ENCODE assay signal across 31 mouse cellular contexts in genomic region chr10:77305766-77306165, GRCm38 (mm10). TPM values are rescaled to one million over a fixed set of nuclear protein-coding genes. Genes with fewer than 3 reads are reported as not detected.
DNase-seq lines count a peak whose midpoint lies in the region; ATAC-seq and TF ChIP-seq lines count a peak whose summit lies in the region.
"Had no signal": no experiment of that assay in that cellular context is flagged by ENCODE, and none has a peak within 500 bp of the region (broad histone marks: within the 10 kb centered on the region; RNA-seq: fewer than 3 reads in every experiment).

No protein-coding gene starts in this region.

- H3K4me3 ChIP-seq in forebrain, embryonic 11.5 days (ENCODE audit: low read depth, low read length), result no peak overlapping the region
- no peak overlapping the region for H3K4me3 ChIP-seq in forebrain, embryonic 15.5 days
- no peak overlapping the region for H3K4me3 ChIP-seq in midbrain, embryonic 10.5 days
- no peak overlapping the region for H3K4me3 ChIP-seq in midbrain, embryonic 11.5 days (ENCODE audit: low read depth, low read length)
- no peak overlapping the region for H3K4me3 ChIP-seq in hindbrain, postnatal 0 days (ENCODE audit: low read length)
- no peak overlapping the region for H3K4me3 ChIP-seq in neural tube, embryonic 14.5 days (ENCODE audit: low read depth, low read length)
- H3K4me3 ChIP-seq in lung, adult 2 months (replicated peaks; ENCODE audit: extremely low read depth, low read depth, low read length), result no peak overlapping the region
- H3K4me3 ChIP-seq: erythroblast, embryonic 14.5 days; forebrain, embryonic 12.5 days; heart, embryonic 10.5 days; kidney, embryonic 15.5 days; layer of hippocampus, adult 2 months; liver, embryonic 13.5 days; neural tube, embryonic 12.5 days had no signal

- TF ChIP-seq POLR2A in lung, adult 2 months (IDR thresholded peaks at IDR 0.05; ENCODE audit: borderline replicate concordance, extremely low read depth, low read depth, low read length), result no peak

- DNase-seq in forebrain, embryonic 11.5 days (ENCODE audit: low spot score), result peak; percentile 38
- no peak for DNase-seq in midbrain, embryonic 10.5 days (ENCODE audit: low spot score)
- DNase-seq in midbrain, embryonic 11.5 days (ENCODE audit: low spot score, missing footprints), result no peak
- no peak for DNase-seq in hindbrain, postnatal 0 days (ENCODE audit: low spot score)
- DNase-seq in layer of hippocampus, postnatal 25 days (ENCODE audit: extremely low spot score in 1 of 2, low spot score in 1 of 2), result no peak
- DNase-seq in lung, adult 2 months, result no peak
- DNase-seq: adrenal gland, postnatal 25 days; cerebellum, adult 18-20 months; cerebellum, postnatal 14 days; gastrocnemius, postnatal 10 days; heart, postnatal 36 days; kidney, adult 11 months; kidney, postnatal 36 days; left cerebral cortex, postnatal 4 days; liver, embryonic 13.5 days; lung, adult 18-20 months; lung, postnatal 10 days; retina, postnatal 1 day; right cerebral cortex, postnatal 14 days; thymus, postnatal 4 days had no signal

- ATAC-seq in forebrain, embryonic 11.5 days (replicated peaks; ENCODE audit: low FRiP score), result no peak
- ATAC-seq in forebrain, embryonic 15.5 days (replicated peaks), result no peak
- ATAC-seq in midbrain, embryonic 11.5 days (ENCODE audit: low FRiP score), result no peak
- no peak for ATAC-seq in hindbrain, postnatal 0 days
- ATAC-seq in neural tube, embryonic 14.5 days (ENCODE audit: low read depth), result no peak
- ATAC-seq: inflammation-experienced regulatory T-cells, adult 6 months had no signal

- WGBS in forebrain, embryonic 11.5 days, result 81% methylated on average over 8 of the region's 8 CpGs
- WGBS in forebrain, embryonic 15.5 days, result 79% methylated on average over 8 of the region's 8 CpGs
- WGBS in midbrain, embryonic 10.5 days, result 82% methylated on average over 8 of the region's 8 CpGs
- WGBS in midbrain, embryonic 11.5 days, result 84% methylated on average over 8 of the region's 8 CpGs
- 74% methylated on average over 8 of the region's 8 CpGs for WGBS in hindbrain, postnatal 0 days
- WGBS in neural tube, embryonic 14.5 days, result 85% methylated on average over 8 of the region's 8 CpGs
- 81% methylated on average over 8 of the region's 8 CpGs for WGBS in lung, adult 2 months

- no peaks in the 10 kb centered on the region for H3K9me3 ChIP-seq in forebrain, embryonic 11.5 days (ENCODE audit: control insufficient read depth, low read length)
- H3K9me3 ChIP-seq in forebrain, embryonic 15.5 days, result no peaks in the 10 kb centered on the region
- no peaks in the 10 kb centered on the region for H3K9me3 ChIP-seq in midbrain, embryonic 10.5 days (replicated peaks)
- no peaks in the 10 kb centered on the region for H3K9me3 ChIP-seq in midbrain, embryonic 11.5 days (ENCODE audit: control insufficient read depth, low read length)
- H3K9me3 ChIP-seq in hindbrain, postnatal 0 days (ENCODE audit: low read length), result no peaks in the 10 kb centered on the region
- no peaks in the 10 kb centered on the region for H3K9me3 ChIP-seq in neural tube, embryonic 14.5 days (ENCODE audit: control insufficient read depth, low read length)
- H3K9me3 ChIP-seq: forebrain, embryonic 12.5 days; G1E; heart, embryonic 10.5 days; kidney, embryonic 15.5 days; liver, embryonic 13.5 days; neural tube, embryonic 12.5 days had no signal

- no peaks in the 10 kb centered on the region for H3K4me1 ChIP-seq in forebrain, embryonic 11.5 days (replicated peaks; ENCODE audit: control insufficient read depth, insufficient read depth, low read length)
- H3K4me1 ChIP-seq in forebrain, embryonic 15.5 days, result no peaks in the 10 kb centered on the region
- peaks cover 24% of the 10 kb centered on the region for H3K4me1 ChIP-seq in midbrain, embryonic 10.5 days
- H3K4me1 ChIP-seq in midbrain, embryonic 11.5 days (ENCODE audit: control insufficient read depth, insufficient read depth, low read length), result peaks cover 9% of the 10 kb centered on the region; the same call in 1 of the 2 replicates
- no peaks in the 10 kb centered on the region for H3K4me1 ChIP-seq in hindbrain, postnatal 0 days (ENCODE audit: insufficient read depth, low read length)
- H3K4me1 ChIP-seq in neural tube, embryonic 14.5 days (ENCODE audit: control insufficient read depth, insufficient read depth, low read length), result peaks cover 3% of the 10 kb centered on the region; the same call in 1 of the 2 replicates
- no peaks in the 10 kb centered on the region for H3K4me1 ChIP-seq in lung, adult 2 months (ENCODE audit: control insufficient read depth, insufficient read depth, low read length)
- H3K4me1 ChIP-seq: neural tube, embryonic 12.5 days had no signal

- no peaks in the 10 kb centered on the region for H3K27me3 ChIP-seq in forebrain, embryonic 11.5 days (ENCODE audit: control insufficient read depth, insufficient read depth, low read length)
- no peaks in the 10 kb centered on the region for H3K27me3 ChIP-seq in forebrain, embryonic 15.5 days
- H3K27me3 ChIP-seq in midbrain, embryonic 10.5 days (ENCODE audit: low read depth, poor library complexity, severe bottlenecking), result no peaks in the 10 kb centered on the region
- H3K27me3 ChIP-seq in midbrain, embryonic 11.5 days (ENCODE audit: control insufficient read depth, insufficient read depth, low read length), result no peaks in the 10 kb centered on the region
- no peaks in the 10 kb centered on the region for H3K27me3 ChIP-seq in hindbrain, postnatal 0 days (ENCODE audit: insufficient read depth, low read length)
- no peaks in the 10 kb centered on the region for H3K27me3 ChIP-seq in neural tube, embryonic 14.5 days (ENCODE audit: control insufficient read depth, insufficient read depth, low read length)
- H3K27me3 ChIP-seq: forebrain, embryonic 12.5 days; kidney, embryonic 15.5 days; liver, embryonic 13.5 days; neural tube, embryonic 12.5 days had no signal

- H3K9ac ChIP-seq in forebrain, embryonic 11.5 days (ENCODE audit: low read length), result no peak overlapping the region
- no peak overlapping the region for H3K9ac ChIP-seq in forebrain, embryonic 15.5 days (replicated peaks)
- H3K9ac ChIP-seq in midbrain, embryonic 11.5 days (ENCODE audit: low read length), result no peak overlapping the region
- no peak overlapping the region for H3K9ac ChIP-seq in hindbrain, postnatal 0 days (replicated peaks; ENCODE audit: low read length)
- no peak overlapping the region for H3K9ac ChIP-seq in neural tube, embryonic 14.5 days (replicated peaks; ENCODE audit: low read depth, low read length)
- H3K9ac ChIP-seq: forebrain, embryonic 12.5 days; kidney, embryonic 15.5 days; liver, embryonic 13.5 days; neural tube, embryonic 12.5 days had no signal

- no peak overlapping the region for H3K4me2 ChIP-seq in forebrain, embryonic 11.5 days (ENCODE audit: low read depth, low read length, severe bottlenecking)
- no peak overlapping the region for H3K4me2 ChIP-seq in forebrain, embryonic 15.5 days (replicated peaks)
- no peak overlapping the region for H3K4me2 ChIP-seq in midbrain, embryonic 11.5 days
- H3K4me2 ChIP-seq in hindbrain, postnatal 0 days (ENCODE audit: low read depth, low read length), result no peak overlapping the region
- no peak overlapping the region for H3K4me2 ChIP-seq in neural tube, embryonic 14.5 days (ENCODE audit: low read depth, low read length)
- H3K4me2 ChIP-seq: forebrain, embryonic 12.5 days; kidney, embryonic 15.5 days; liver, embryonic 13.5 days; neural tube, embryonic 12.5 days had no signal

- no peak overlapping the region for H3K27ac ChIP-seq in forebrain, embryonic 11.5 days (ENCODE audit: low read depth, low read length)
- H3K27ac ChIP-seq in forebrain, embryonic 15.5 days (replicated peaks), result no peak overlapping the region
- peak overlapping the region; percentile 42 for H3K27ac ChIP-seq in midbrain, embryonic 10.5 days (replicated peaks)
- no peak overlapping the region for H3K27ac ChIP-seq in midbrain, embryonic 11.5 days (ENCODE audit: low read depth, low read length)
- peak overlapping the region; percentile 36; the same call in 1 of the 2 replicates for H3K27ac ChIP-seq in hindbrain, postnatal 0 days
- H3K27ac ChIP-seq in neural tube, embryonic 14.5 days (ENCODE audit: low read depth, low read length), result 0 out of 2 replicates have a peak overlapping the region, but pooled peaks have one; percentile 34
- H3K27ac ChIP-seq: forebrain, embryonic 12.5 days; heart, embryonic 10.5 days; kidney, embryonic 15.5 days; layer of hippocampus, adult 2 months; liver, embryonic 13.5 days; macrophage; neural tube, embryonic 12.5 days had no signal

- TF ChIP-seq CTCF in hindbrain, postnatal 0 days (IDR thresholded peaks at IDR 0.05; ENCODE audit: low read depth), result no peak
- TF ChIP-seq CTCF in lung, adult 2 months (IDR thresholded peaks at IDR 0.05; ENCODE audit: insufficient read depth, low read length), result no peak

- no peaks in the 10 kb centered on the region for H3K36me3 ChIP-seq in forebrain, embryonic 11.5 days (ENCODE audit: control insufficient read depth, insufficient read depth, low read length)
- peaks cover 7% of the 10 kb centered on the region for H3K36me3 ChIP-seq in forebrain, embryonic 15.5 days
- peaks cover 5% of the 10 kb centered on the region; the same call in 1 of the 2 replicates for H3K36me3 ChIP-seq in midbrain, embryonic 10.5 days
- no peaks in the 10 kb centered on the region for H3K36me3 ChIP-seq in midbrain, embryonic 11.5 days (ENCODE audit: control insufficient read depth, insufficient read depth, low read length)
- peaks cover 10% of the 10 kb centered on the region; the same call in 1 of the 2 replicates for H3K36me3 ChIP-seq in hindbrain, postnatal 0 days (ENCODE audit: insufficient read depth, low read length)
- peaks cover 5% of the 10 kb centered on the region for H3K36me3 ChIP-seq in neural tube, embryonic 14.5 days (ENCODE audit: control insufficient read depth, insufficient read depth, low read length)
- H3K36me3 ChIP-seq: G1E; liver, embryonic 13.5 days had no signal

RNA-seq across cellular contexts. Expression of gene Pofut2, which starts 46.7 kb away (rescaled TPM):
- polyA plus RNA-seq in forebrain, embryonic 11.5 days (2014; fragmentation: Nextera tagmentation; extraction: Ambion mirVana), result 67.0 and 78.0 TPM in 2 replicates
- 45.2 and 53.4 TPM in 2 replicates for polyA plus RNA-seq in forebrain, embryonic 15.5 days (2015; fragmentation: Nextera tagmentation; extraction: Ambion mirVana)
- 80.2 and 82.2 TPM in 2 replicates for polyA plus RNA-seq in midbrain, embryonic 10.5 days (2016; fragmentation: Nextera tagmentation; extraction: Ambion mirVana)
- polyA plus RNA-seq in midbrain, embryonic 11.5 days (2014; fragmentation: Nextera tagmentation; extraction: Ambion mirVana), result 63.6 and 69.7 TPM in 2 replicates
- 48.2 and 52.4 TPM in 2 replicates for total RNA-seq in hindbrain, postnatal 0 days (2014; rRNA removed)
- polyA plus RNA-seq in hindbrain, postnatal 0 days (2015; fragmentation: Nextera tagmentation; extraction: Ambion mirVana), result 47.0 and 47.7 TPM in 2 replicates
- 42.3 and 52.9 TPM in 2 replicates for polyA plus RNA-seq in neural tube, embryonic 14.5 days (2014; fragmentation: Nextera tagmentation; extraction: Ambion mirVana)
- 10 to 100 TPM; 29.9 to 31.9 TPM for total RNA-seq in layer of hippocampus, postnatal 25 days (2021)
- polyA plus RNA-seq in lung, adult 2 months (2012; rRNA removed), result 81.3 and 81.6 TPM in 2 replicates

Comparison
In these comparisons a context has a peak if more than half of its experiments do, and no peak if none do; other contexts are left out.
1. H3K27ac ChIP-seq: peak in midbrain, embryonic 10.5 days (single experiment), hindbrain, postnatal 0 days (single experiment) and neural tube, embryonic 14.5 days (single experiment); none in forebrain, embryonic 11.5 days (single experiment), forebrain, embryonic 15.5 days (single experiment) and midbrain, embryonic 11.5 days (single experiment).